Mouse (Mus musculus) midbrain, embryonic 15.5 days (tissue): Measurements from ENCODE around the gene Grid1. TPM values are rescaled to one million over a fixed set of nuclear protein-coding genes. Genes with fewer than 3 reads are reported as not detected.
A peak's percentile ranks its signal among the peaks of the same experiment; 100 is the strongest.

Source experiments
- ATAC-seq: fragments of 200-750 bp; cut with Nextera tagmentation; replicated peaks from 2 replicates; pipeline ENCODE4 v1.8.0; 2017; ENCODE audit warnings: moderate TSS enrichment
- H3K27ac ChIP-seq: fragments of 300-500 bp; sonication (generic); 2 replicates; pipeline ENCODE4 v1.5.1; 2015; ENCODE audit warnings: mild to moderate bottlenecking, inconsistent platforms
- H3K27me3 ChIP-seq: fragments of 300-500 bp; sonication (generic); replicated peaks from 2 replicates; pipeline ENCODE4 v1.6.1; 2015; ENCODE audit warnings: inconsistent platforms
- H3K36me3 ChIP-seq: fragments of 300-500 bp; sonication (generic); replicated peaks from 2 replicates; pipeline ENCODE4 v1.6.1; 2015; ENCODE audit warnings: inconsistent platforms
- H3K4me1 ChIP-seq: fragments of 300-500 bp; sonication (generic); 2 replicates; pipeline ENCODE4 v1.6.1; 2015; ENCODE audit warnings: inconsistent platforms
- H3K4me2 ChIP-seq: fragments of 300-500 bp; sonication (generic); 2 replicates; pipeline ENCODE4 v1.6.1; 2015; ENCODE audit warnings: inconsistent platforms, mild to moderate bottlenecking, moderate library complexity
- H3K4me3 ChIP-seq: fragments of 300-500 bp; sonication (generic); 2 replicates; pipeline ENCODE4 v1.5.1; 2015; ENCODE audit warnings: mild to moderate bottlenecking, inconsistent platforms
- H3K9ac ChIP-seq: fragments of 300-500 bp; sonication (generic); 2 replicates; pipeline ENCODE4 v1.6.1; 2015; ENCODE audit warnings: mild to moderate bottlenecking, inconsistent platforms
- H3K9me3 ChIP-seq: fragments of 300-500 bp; sonication (generic); 2 replicates; pipeline ENCODE4 v1.6.1; 2016; ENCODE audit warnings: inconsistent platforms
- WGBS: fragments of 180-500 bp; shearing (Covaris S2); methylation state at CpG from one replicate; pipeline ENCODE4 v1.1.7; 2015; ENCODE audit warnings: mixed read lengths; 5-methylcytosine and 5-hydroxymethylcytosine counted together
- polyA plus RNA-seq: library from polyadenylated mRNA; unstranded; fragments of >200 nt; fragmentation: Nextera tagmentation; extraction: Ambion mirVana; gene quantifications from 2 replicates; pipeline ENCODE4 v1.2.1, GENCODE M21; 2015

Grid1 gene
- polyA plus RNA-seq, 1 experiment from 2014 or later = 8.8 TPM

DNA sequence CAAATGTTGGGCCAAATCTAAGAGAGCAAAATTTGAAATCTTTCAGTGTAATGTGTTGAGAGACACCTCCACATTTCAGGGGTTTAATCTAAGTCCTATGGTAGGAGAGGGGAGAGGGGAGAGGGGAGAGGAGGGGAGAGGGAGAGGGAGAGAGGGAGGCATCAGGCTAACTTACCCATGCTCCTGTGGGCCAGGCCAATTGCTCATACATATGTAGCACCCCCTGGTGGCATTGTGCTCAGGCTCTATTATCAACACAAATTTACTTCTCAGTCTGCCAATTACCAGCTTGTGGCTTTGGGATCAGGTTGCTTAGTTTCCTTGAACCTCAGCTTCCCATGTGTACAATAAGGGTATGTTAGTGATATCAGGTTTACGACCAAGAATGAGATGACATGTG, 291.0 kb downstream of the Grid1 start:
- no peak overlapping the region for H3K27ac ChIP-seq
- no peaks in the 10 kb centered on the region for H3K9me3 ChIP-seq
- no peak overlapping the region for H3K9ac ChIP-seq
- H3K4me2 ChIP-seq = no peak overlapping the region
- no peaks in the 10 kb centered on the region for H3K36me3 ChIP-seq
- 66% methylated on average over 1 of the region's 1 CpGs for WGBS
- no peaks in the 10 kb centered on the region for H3K27me3 ChIP-seq
- H3K4me1 ChIP-seq = peaks cover 15% of the 10 kb centered on the region; the same call in 1 of the 2 replicates
- H3K4me3 ChIP-seq = no peak overlapping the region
- ATAC-seq = no peak

GRCm38 (mm10) chr14:35112327-35113275, 292.7 kb downstream of the Grid1 start:
- 37% methylated on average over 11 of the region's 11 CpGs for WGBS
- Histone ChIP-seq H3K27ac (no peak overlapping the region), H3K4me2 (no peak overlapping the region)

GRCm38 (mm10) chr14:35113276-35113645, 293.4 kb downstream of the Grid1 start:
- Histone ChIP-seq H3K27me3 (no peaks in the 10 kb centered on the region), H3K9ac (no peak overlapping the region), H3K4me1 (peaks cover 16% of the 10 kb centered on the region; the same call in 1 of the 2 replicates), H3K9me3 (no peaks in the 10 kb centered on the region), H3K4me3 (no peak overlapping the region), H3K27ac (no peak overlapping the region), H3K4me2 (no peak overlapping the region), H3K36me3 (no peaks in the 10 kb centered on the region)
- ATAC-seq = no peak
- WGBS = 56% methylated on average over 2 of the region's 2 CpGs

More at GRCm38 (mm10) chr14:35112327-35113275, 292.7 kb downstream of the Grid1 start:
- H3K4me1 ChIP-seq = peaks cover 16% of the 10 kb centered on the region; the same call in 1 of the 2 replicates
- peak; percentile 35; the same call in 1 of the 2 replicates for ATAC-seq
- no peaks in the 10 kb centered on the region for H3K27me3 ChIP-seq
- H3K4me3 ChIP-seq = no peak overlapping the region
- H3K9ac ChIP-seq = no peak overlapping the region
- H3K9me3 ChIP-seq = no peaks in the 10 kb centered on the region
- no peaks in the 10 kb centered on the region for H3K36me3 ChIP-seq

DNA sequence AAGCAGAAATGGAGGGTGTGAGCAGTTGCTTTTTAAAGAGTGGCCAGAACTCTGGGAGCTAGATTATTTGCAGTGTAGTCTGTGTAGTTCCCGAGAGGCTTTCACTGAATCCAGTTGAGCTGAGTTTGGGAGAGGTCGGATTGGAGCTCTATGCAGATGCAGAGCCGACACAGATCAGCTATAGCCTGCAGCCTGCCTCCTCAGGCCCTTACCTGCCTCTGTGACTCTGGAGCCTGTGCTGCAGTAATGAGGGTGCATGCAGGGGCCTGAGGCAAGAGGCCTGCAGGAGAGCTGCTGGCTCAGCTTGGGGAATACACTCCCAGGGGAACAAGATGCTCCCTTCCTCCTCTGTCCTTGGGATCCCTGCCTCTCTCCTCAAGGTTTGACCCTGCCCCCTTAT, 296.0 kb downstream of the Grid1 start:
- Histone ChIP-seq H3K4me1 (peaks cover 16% of the 10 kb centered on the region; the same call in 1 of the 2 replicates), H3K4me2 (no peak overlapping the region), H3K9ac (no peak overlapping the region), H3K36me3 (no peaks in the 10 kb centered on the region), H3K4me3 (no peak overlapping the region), H3K27me3 (no peaks in the 10 kb centered on the region), H3K27ac (no peak overlapping the region), H3K9me3 (no peaks in the 10 kb centered on the region)
- WGBS = 63% methylated on average over 3 of the region's 3 CpGs
- peak; percentile 57; the same call in 1 of the 2 replicates for ATAC-seq

DNA sequence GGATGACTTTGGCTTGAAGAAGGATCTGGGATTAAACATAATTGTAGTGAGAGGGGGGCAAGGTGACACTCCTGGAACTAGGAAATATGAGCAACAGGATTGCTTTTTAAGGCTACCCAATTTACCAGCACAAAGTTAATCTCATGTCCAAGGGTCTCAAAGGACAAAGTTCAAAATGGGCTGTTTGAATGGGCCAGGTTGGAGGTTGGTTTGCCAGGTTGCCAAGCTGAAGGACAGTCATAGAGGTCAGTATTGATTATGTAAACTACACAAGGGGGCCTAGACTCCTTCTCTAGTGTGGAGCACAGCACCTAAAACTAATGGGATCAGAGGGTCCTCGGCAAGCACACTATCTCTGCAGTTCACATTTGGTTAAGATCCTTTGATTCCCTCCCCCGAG, 300.2 kb downstream of the Grid1 start:
- Histone ChIP-seq H3K9me3 (no peaks in the 10 kb centered on the region), H3K4me1 (peaks cover 4% of the 10 kb centered on the region; the same call in 1 of the 2 replicates), H3K27me3 (no peaks in the 10 kb centered on the region), H3K36me3 (no peaks in the 10 kb centered on the region), H3K27ac (no peak overlapping the region), H3K9ac (no peak overlapping the region), H3K4me2 (no peak overlapping the region), H3K4me3 (no peak overlapping the region)
- WGBS = 73% methylated on average over 2 of the region's 2 CpGs
- ATAC-seq = no peak

- no peak overlapping the region for H3K27ac ChIP-seq
- no peak overlapping the region for H3K4me2 ChIP-seq
- H3K9ac ChIP-seq = no peak overlapping the region
- peaks cover 2% of the 10 kb centered on the region; the same call in 1 of the 2 replicates for H3K4me1 ChIP-seq
- ATAC-seq = no peak
- H3K9me3 ChIP-seq = no peaks in the 10 kb centered on the region
- no peak overlapping the region for H3K4me3 ChIP-seq
- no peaks in the 10 kb centered on the region for H3K36me3 ChIP-seq
- H3K27me3 ChIP-seq = no peaks in the 10 kb centered on the region
- WGBS = 86% methylated on average over 4 of the region's 4 CpGs
These were observed 301.0 kb downstream of the Grid1 start for GRCm38 (mm10) chr14:35120905-35121304.

- H3K9ac ChIP-seq = no peak overlapping the region
- WGBS = 60% methylated on average over 3 of the region's 3 CpGs
- no peak overlapping the region for H3K4me3 ChIP-seq
- no peak overlapping the region for H3K27ac ChIP-seq
- H3K36me3 ChIP-seq = no peaks in the 10 kb centered on the region
- no peaks in the 10 kb centered on the region for H3K9me3 ChIP-seq
- ATAC-seq = no peak
- no peaks in the 10 kb centered on the region for H3K27me3 ChIP-seq
- H3K4me1 ChIP-seq = no peaks in the 10 kb centered on the region
- H3K4me2 ChIP-seq = no peak overlapping the region
These were observed 302.2 kb downstream of the Grid1 start for GRCm38 (mm10) chr14:35122111-35122510.

DNA sequence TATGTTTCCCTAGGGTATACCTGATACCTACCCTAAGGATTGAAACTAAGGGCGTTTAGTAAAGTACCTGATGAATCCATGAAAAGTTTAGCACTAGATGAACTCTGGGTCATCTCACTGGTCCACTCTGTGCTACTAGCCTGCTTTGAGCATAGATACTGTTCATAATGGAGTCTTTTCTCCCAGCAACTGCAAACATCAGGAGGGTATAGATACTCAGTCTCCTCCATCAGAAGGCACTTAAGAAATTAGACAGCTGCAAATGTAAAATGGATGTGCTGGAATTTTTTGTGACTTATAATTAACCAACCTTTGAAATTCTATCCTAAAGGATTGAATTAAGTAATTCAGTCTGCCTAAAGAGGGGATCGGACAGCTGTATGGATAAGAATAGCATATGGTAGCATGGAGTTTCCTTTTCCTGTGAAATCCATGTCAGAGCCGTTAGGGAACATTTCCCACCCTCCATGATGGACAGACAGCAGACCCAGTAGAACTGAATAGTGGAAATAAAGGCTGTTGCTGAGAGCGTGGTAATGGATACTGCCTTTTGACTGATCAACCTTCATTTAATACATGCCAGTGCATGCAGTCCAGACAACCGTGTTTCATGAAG, 303.5 kb downstream of the Grid1 start:
- H3K4me2 ChIP-seq = no peak overlapping the region
- no peaks in the 10 kb centered on the region for H3K27me3 ChIP-seq
- H3K9ac ChIP-seq = no peak overlapping the region
- WGBS = 80% methylated on average over 5 of the region's 5 CpGs
- no peak overlapping the region for H3K27ac ChIP-seq
- no peaks in the 10 kb centered on the region for H3K36me3 ChIP-seq
- H3K9me3 ChIP-seq = no peaks in the 10 kb centered on the region
- H3K4me1 ChIP-seq = no peaks in the 10 kb centered on the region
- no peak for ATAC-seq
- no peak overlapping the region for H3K4me3 ChIP-seq

- no peaks in the 10 kb centered on the region for H3K36me3 ChIP-seq
- H3K4me2 ChIP-seq = no peak overlapping the region
- no peak for ATAC-seq
- WGBS = 90% methylated on average over 8 of the region's 8 CpGs
- no peaks in the 10 kb centered on the region for H3K9me3 ChIP-seq
- H3K27ac ChIP-seq = no peak overlapping the region
- no peak overlapping the region for H3K9ac ChIP-seq
- no peaks in the 10 kb centered on the region for H3K4me1 ChIP-seq
- H3K27me3 ChIP-seq = no peaks in the 10 kb centered on the region
- no peak overlapping the region for H3K4me3 ChIP-seq
These were observed 307.7 kb downstream of the Grid1 start for GRCm38 (mm10) chr14:35127616-35128015.

GRCm38 (mm10) chr14:35135056-35135455, 315.1 kb downstream of the Grid1 start:
- Histone ChIP-seq H3K27me3 (no peaks in the 10 kb centered on the region), H3K4me1 (no peaks in the 10 kb centered on the region), H3K9ac (no peak overlapping the region), H3K27ac (no peak overlapping the region), H3K4me3 (no peak overlapping the region), H3K36me3 (no peaks in the 10 kb centered on the region), H3K9me3 (no peaks in the 10 kb centered on the region), H3K4me2 (no peak overlapping the region)
- ATAC-seq = no peak
- WGBS = 89% methylated on average over 2 of the region's 2 CpGs

- 78% methylated on average over 7 of the region's 7 CpGs for WGBS
- Histone ChIP-seq H3K9me3 (no peaks in the 10 kb centered on the region), H3K27me3 (no peaks in the 10 kb centered on the region), H3K36me3 (no peaks in the 10 kb centered on the region), H3K4me2 (no peak overlapping the region), H3K27ac (no peak overlapping the region), H3K4me1 (no peaks in the 10 kb centered on the region), H3K9ac (no peak overlapping the region), H3K4me3 (no peak overlapping the region)
- 0 out of 2 replicates have a peak, but pooled peaks have one; percentile 53 for ATAC-seq
These were observed 318.2 kb downstream of the Grid1 start for GRCm38 (mm10) chr14:35138069-35138468.

DNA sequence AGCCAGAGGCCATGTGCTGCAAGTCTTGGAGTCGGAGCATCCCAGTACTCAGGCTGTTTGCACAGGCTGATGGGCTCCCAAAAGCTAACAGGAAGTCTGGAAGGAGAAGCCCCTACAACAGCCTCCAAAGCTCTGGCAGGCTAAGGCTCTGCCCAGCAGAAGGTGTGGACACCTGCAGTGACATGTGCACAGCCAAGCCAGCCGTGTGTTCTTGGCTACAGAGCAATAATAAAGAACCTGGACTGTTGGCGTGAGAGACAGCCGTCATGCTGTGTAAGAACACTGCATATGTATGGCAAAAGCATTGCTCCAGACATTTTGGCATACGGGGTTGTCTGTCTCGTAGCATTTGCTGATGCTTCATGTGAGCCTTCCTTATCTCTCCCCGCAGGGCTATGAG, 319.9 kb downstream of the Grid1 start:
- Histone ChIP-seq H3K4me1 (no peaks in the 10 kb centered on the region), H3K36me3 (no peaks in the 10 kb centered on the region), H3K4me3 (no peak overlapping the region), H3K27ac (no peak overlapping the region), H3K9me3 (no peaks in the 10 kb centered on the region), H3K4me2 (no peak overlapping the region), H3K9ac (no peak overlapping the region), H3K27me3 (no peaks in the 10 kb centered on the region)
- ATAC-seq = no peak
- 73% methylated on average over 7 of the region's 7 CpGs for WGBS
